In genomic region chr3:122984249-122985182, GRCm38 (mm10) we compare ENCODE assay signal across 8 mouse cellular contexts. TPM values are rescaled to one million over a fixed set of nuclear protein-coding genes. Genes with fewer than 3 reads are reported as not detected.
A peak's percentile ranks its signal among the peaks of the same experiment; 100 is the strongest.
DNase-seq lines count a peak whose midpoint lies in the region; ATAC-seq and TF ChIP-seq lines count a peak whose summit lies in the region.

Gene Usp53, minus strand, starts transcription at chr3:122984510.

- peak; percentile 99 for ATAC-seq in kidney, embryonic 14.5 days (ENCODE audit: low FRiP score, low TSS enrichment)
- ATAC-seq in limb, embryonic 14.5 days (ENCODE audit: low FRiP score, low read depth) = peak; percentile 96
- ATAC-seq in midbrain, embryonic 16.5 days = peak; percentile 98

- H3K36me3 ChIP-seq in kidney, embryonic 14.5 days (ENCODE audit: control insufficient read depth, insufficient read depth, low read length) = no peaks in the 10 kb centered on the region
- H3K36me3 ChIP-seq in limb, embryonic 14.5 days (ENCODE audit: control insufficient read depth, insufficient read depth, low read length) = no peaks in the 10 kb centered on the region
- no peaks in the 10 kb centered on the region for H3K36me3 ChIP-seq in midbrain, embryonic 16.5 days (ENCODE audit: control insufficient read depth, insufficient read depth, low read length)
- no peaks in the 10 kb centered on the region for H3K36me3 ChIP-seq in spleen, adult 2 months (ENCODE audit: control insufficient read depth, insufficient read depth, low read length)

- peak within 1 kb of the TSS; percentile 95 for H3K9ac ChIP-seq in kidney, embryonic 14.5 days (ENCODE audit: low read depth, low read length)
- H3K9ac ChIP-seq in limb, embryonic 14.5 days (ENCODE audit: low read depth, low read length, severe bottlenecking) = peak within 1 kb of the TSS; percentile 96
- H3K9ac ChIP-seq in midbrain, embryonic 16.5 days (ENCODE audit: low read depth, low read length) = peak within 1 kb of the TSS; percentile 87

- peak; percentile 75 for TF ChIP-seq POLR2A in embryonic fibroblast, embryonic 13.5 days (IDR thresholded peaks at IDR 0.05; ENCODE audit: low read depth, low read length)
- peak; percentile 92; the same call in 1 of the 2 replicates for TF ChIP-seq POLR2A in limb, embryonic 14.5 days (IDR thresholded peaks at IDR 0.05; ENCODE audit: borderline replicate concordance, extremely low read depth, insufficient read depth, insufficient read length)
- TF ChIP-seq POLR2A in spleen, adult 2 months (IDR thresholded peaks at IDR 0.05; ENCODE audit: low read depth, low read length) = peak; percentile 51

- peaks cover 2% of the 10 kb centered on the region for H3K4me1 ChIP-seq in embryonic fibroblast, embryonic 13.5 days (ENCODE audit: control insufficient read depth, insufficient read depth, low read length)
- peaks cover 13% of the 10 kb centered on the region for H3K4me1 ChIP-seq in kidney, embryonic 14.5 days (ENCODE audit: control insufficient read depth, insufficient read depth, low read length)
- H3K4me1 ChIP-seq in limb, embryonic 14.5 days (ENCODE audit: control insufficient read depth, insufficient read depth, low read length) = peaks cover 9% of the 10 kb centered on the region
- peaks cover 12% of the 10 kb centered on the region for H3K4me1 ChIP-seq in midbrain, embryonic 16.5 days (ENCODE audit: control insufficient read depth, insufficient read depth, low read length)
- no peaks in the 10 kb centered on the region for H3K4me1 ChIP-seq in spleen, adult 2 months (ENCODE audit: control insufficient read depth, insufficient read depth, insufficient read length)

- no peaks in the 10 kb centered on the region for H3K27me3 ChIP-seq in kidney, embryonic 14.5 days (ENCODE audit: control insufficient read depth, insufficient read depth, low read length)
- no peaks in the 10 kb centered on the region for H3K27me3 ChIP-seq in limb, embryonic 14.5 days (ENCODE audit: control insufficient read depth, insufficient read depth, low read length)
- H3K27me3 ChIP-seq in midbrain, embryonic 16.5 days (ENCODE audit: control insufficient read depth, insufficient read depth, low read depth, low read length) = no peaks in the 10 kb centered on the region
- no peaks in the 10 kb centered on the region for H3K27me3 ChIP-seq in spleen, adult 2 months (ENCODE audit: control insufficient read depth, insufficient read depth, low read length)

- peak within 1 kb of the TSS; percentile 60 for H3K4me2 ChIP-seq in kidney, embryonic 14.5 days (replicated peaks; ENCODE audit: low read depth, low read length)
- peak within 1 kb of the TSS; percentile 63 for H3K4me2 ChIP-seq in limb, embryonic 14.5 days (replicated peaks; ENCODE audit: low read depth, low read length, severe bottlenecking)
- H3K4me2 ChIP-seq in midbrain, embryonic 16.5 days (ENCODE audit: low read length) = peak within 1 kb of the TSS; percentile 86

- TF ChIP-seq CTCF in embryonic fibroblast, embryonic 13.5 days (IDR thresholded peaks at IDR 0.05; ENCODE audit: borderline replicate concordance, insufficient read depth, low read length) = no peak
- TF ChIP-seq CTCF in spleen, adult 2 months (IDR thresholded peaks at IDR 0.05; ENCODE audit: extremely low read depth, insufficient read depth, insufficient read length, insufficient replicate concordance) = no peak

- under 1% methylated on average over 88 of the region's 94 CpGs for WGBS in kidney, embryonic 14.5 days
- WGBS in limb, embryonic 14.5 days = under 1% methylated on average over 63 of the region's 94 CpGs
- WGBS in midbrain, embryonic 16.5 days = under 1% methylated on average over 83 of the region's 94 CpGs
- WGBS in spleen, adult 2 months = under 1% methylated on average over 90 of the region's 94 CpGs

- peak within 1 kb of the TSS; percentile 93 for H3K27ac ChIP-seq in embryonic fibroblast, embryonic 13.5 days (ENCODE audit: insufficient read depth, low read length)
- peak within 1 kb of the TSS; percentile 97 for H3K27ac ChIP-seq in kidney, embryonic 14.5 days (ENCODE audit: low read depth, low read length)
- peak within 1 kb of the TSS; percentile 97 for H3K27ac ChIP-seq in limb, embryonic 14.5 days (replicated peaks; ENCODE audit: low read depth, low read length)
- peak within 1 kb of the TSS; percentile 94 for H3K27ac ChIP-seq in midbrain, embryonic 16.5 days (ENCODE audit: low read length)
- peak within 1 kb of the TSS; percentile 89 for H3K27ac ChIP-seq in spleen, adult 2 months (ENCODE audit: insufficient read depth, low read length)

- no peaks in the 10 kb centered on the region for H3K9me3 ChIP-seq in kidney, embryonic 14.5 days (ENCODE audit: control insufficient read depth, low read length)
- no peaks in the 10 kb centered on the region for H3K9me3 ChIP-seq in limb, embryonic 14.5 days (ENCODE audit: control insufficient read depth, low read length)
- no peaks in the 10 kb centered on the region for H3K9me3 ChIP-seq in midbrain, embryonic 16.5 days (replicated peaks; ENCODE audit: control insufficient read depth, low read length, poor library complexity, severe bottlenecking)

- DNase-seq in B cell, adult 2 months = peak; percentile 87 to 88
- peak; percentile 98 for DNase-seq in brain, adult 2 months (ENCODE audit: low read depth, low spot score)
- peak; percentile 94 for DNase-seq in heart, adult 9 months (ENCODE audit: low spot score in 2 of 2)
- peak; percentile 92 for DNase-seq in limb, embryonic 14.5 days (ENCODE audit: low spot score)
- peak; percentile 78 to 89 for DNase-seq in spleen, adult 2 months (ENCODE audit: low read depth in 1 of 2, low spot score in 2 of 2)

- peak within 1 kb of the TSS; percentile 92 for H3K4me3 ChIP-seq in embryonic fibroblast, embryonic 13.5 days (ENCODE audit: insufficient read depth, low read length)
- H3K4me3 ChIP-seq in kidney, embryonic 14.5 days (ENCODE audit: low read length) = peak within 1 kb of the TSS; percentile 83
- H3K4me3 ChIP-seq in limb, embryonic 14.5 days (replicated peaks; ENCODE audit: low read length) = peak within 1 kb of the TSS; percentile 85
- H3K4me3 ChIP-seq in midbrain, embryonic 16.5 days (ENCODE audit: low read depth, low read length) = peak within 1 kb of the TSS; percentile 91
- peak within 1 kb of the TSS; percentile 95 for H3K4me3 ChIP-seq in spleen, adult 2 months (ENCODE audit: extremely low read depth, insufficient read depth, insufficient read length)

RNA-seq across cellular contexts. Expression of gene Usp53, which starts in this region (rescaled TPM):
- polyA plus RNA-seq in embryonic fibroblast, embryonic 13.5 days (2011; ENCODE audit: insufficient read length, low read depth, missing spikeins) = 10.4 and 14.7 TPM in 2 replicates
- 7.1 and 16.4 TPM in 2 replicates for polyA plus RNA-seq in kidney, embryonic 14.5 days (2014; fragmentation: Nextera tagmentation; extraction: Ambion mirVana)
- 2.4 and 2.8 TPM in 2 replicates for polyA plus RNA-seq in limb, embryonic 14.5 days (2012; rRNA removed)
- 7.9 and 8.1 TPM in 2 replicates for polyA plus RNA-seq in limb, embryonic 14.5 days (2014; fragmentation: Nextera tagmentation; extraction: Ambion mirVana)
- polyA plus RNA-seq in midbrain, embryonic 16.5 days (2015; fragmentation: Nextera tagmentation; extraction: Ambion mirVana) = 9.4 and 10.8 TPM in 2 replicates
- 1.4 TPM in 2 replicates for polyA plus RNA-seq in spleen, adult 2 months (2012; rRNA removed)

Comparison
In these comparisons a context has a peak if more than half of its experiments do, and no peak if none do; other contexts are left out.
1. Peak in every context shown above with its lines: DNase-seq, ATAC-seq, H3K4me3 ChIP-seq and H3K27ac ChIP-seq.